Mouse (Mus musculus) megakaryocyte-erythroid progenitor cell, adult 5-6 weeks (primary cell): Measurements from ENCODE around the gene Elp4. TPM values are rescaled to one million over a fixed set of nuclear protein-coding genes. Genes with fewer than 3 reads are reported as not detected.

Source experiments
- ATAC-seq: replicated peaks from 2 replicates; pipeline ENCODE4 v1.8.0; 2016; ENCODE audit warnings: mild to moderate bottlenecking, inconsistent platforms; ENCODE audit not compliant: severe bottlenecking, poor library complexity, low FRiP score, low TSS enrichment
- total RNA-seq, 2 experiments: library from RNA; stranded (forward) in 1 of 2; stranded (reverse) in 1 of 2; fragments of 200-1000, 215-1000 nt in 1 of 2; fragments of >200 nt in 1 of 2; fragmentation: Nextera tagmentation in 1 of 2; gene quantifications; 2 replicates each; pipeline ENCODE4 v1.2.3; 2014 to 2017

Elp4 gene
- total RNA-seq, 2 experiments from 2014 or later, result 21.5 to 30.3 TPM

GRCm38 (mm10) chr2:105687317-105687991 is 216.9 kb downstream of the Elp4 start:
- ATAC-seq, result peak; percentile 64

DNA sequence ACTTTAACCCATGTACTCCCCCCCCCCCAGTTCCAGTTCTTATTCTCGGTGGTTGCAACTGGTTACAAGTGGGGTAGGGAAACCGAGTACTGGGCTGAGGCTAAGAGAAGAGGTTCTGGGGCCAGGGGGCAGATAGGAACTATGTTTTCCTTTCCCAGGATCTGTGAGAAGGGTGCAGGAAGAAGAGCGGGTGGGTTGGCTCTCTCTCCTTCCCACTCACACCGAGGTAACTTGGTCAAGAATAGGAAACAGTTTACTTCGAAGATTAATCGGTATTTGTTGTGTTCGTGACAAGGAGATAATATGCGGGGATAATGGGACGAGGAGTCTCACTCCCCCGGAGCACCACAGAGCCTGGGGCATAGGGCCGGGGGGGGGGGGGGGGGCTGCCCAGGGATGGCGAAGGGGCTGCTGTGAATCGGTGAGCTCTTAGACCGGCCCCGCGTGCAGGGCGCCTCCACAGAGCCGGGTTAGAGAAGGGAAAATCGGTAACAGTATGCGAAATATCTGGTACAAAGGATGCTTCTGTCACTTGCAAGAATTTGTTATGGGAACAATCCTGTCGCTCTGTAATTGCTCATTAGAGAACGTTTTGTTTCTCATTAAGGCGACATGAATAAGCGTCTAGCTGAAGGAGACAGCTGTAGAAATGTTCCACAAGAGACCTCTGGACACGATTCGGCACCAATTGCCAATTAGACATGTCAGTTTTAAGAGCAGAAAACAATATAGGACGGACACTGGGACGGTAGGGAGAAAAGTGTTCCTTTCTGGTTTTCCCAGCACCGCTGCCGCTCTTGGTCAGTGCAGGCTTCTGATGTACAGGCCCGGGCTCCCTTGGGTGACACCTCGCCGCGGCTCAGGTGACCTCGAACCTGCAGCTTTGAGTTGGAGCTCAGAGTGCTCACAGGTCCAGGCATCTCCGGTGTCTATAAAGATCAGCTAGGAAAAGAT is 217.7 kb downstream of the Elp4 start:
- no peak; the same call in 1 of the 2 replicates for ATAC-seq

DNA sequence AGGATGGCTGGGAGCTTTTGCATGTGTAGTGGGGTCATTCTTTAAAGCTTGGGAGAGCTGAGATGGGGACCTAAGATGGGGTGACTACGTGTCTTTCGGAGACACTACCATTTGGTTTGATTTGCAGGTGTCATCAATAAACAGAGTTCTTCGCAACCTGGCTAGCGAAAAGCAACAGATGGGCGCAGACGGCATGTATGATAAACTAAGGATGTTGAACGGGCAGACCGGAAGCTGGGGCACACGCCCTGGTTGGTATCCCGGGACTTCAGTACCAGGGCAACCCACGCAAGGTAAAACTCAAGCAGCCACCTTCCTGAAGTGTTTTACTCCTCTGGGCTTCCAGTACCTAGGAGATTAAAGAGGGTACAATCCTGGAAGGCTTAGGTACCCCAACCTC is 218.7 kb downstream of the Elp4 start:
- ATAC-seq, result no peak

DNA sequence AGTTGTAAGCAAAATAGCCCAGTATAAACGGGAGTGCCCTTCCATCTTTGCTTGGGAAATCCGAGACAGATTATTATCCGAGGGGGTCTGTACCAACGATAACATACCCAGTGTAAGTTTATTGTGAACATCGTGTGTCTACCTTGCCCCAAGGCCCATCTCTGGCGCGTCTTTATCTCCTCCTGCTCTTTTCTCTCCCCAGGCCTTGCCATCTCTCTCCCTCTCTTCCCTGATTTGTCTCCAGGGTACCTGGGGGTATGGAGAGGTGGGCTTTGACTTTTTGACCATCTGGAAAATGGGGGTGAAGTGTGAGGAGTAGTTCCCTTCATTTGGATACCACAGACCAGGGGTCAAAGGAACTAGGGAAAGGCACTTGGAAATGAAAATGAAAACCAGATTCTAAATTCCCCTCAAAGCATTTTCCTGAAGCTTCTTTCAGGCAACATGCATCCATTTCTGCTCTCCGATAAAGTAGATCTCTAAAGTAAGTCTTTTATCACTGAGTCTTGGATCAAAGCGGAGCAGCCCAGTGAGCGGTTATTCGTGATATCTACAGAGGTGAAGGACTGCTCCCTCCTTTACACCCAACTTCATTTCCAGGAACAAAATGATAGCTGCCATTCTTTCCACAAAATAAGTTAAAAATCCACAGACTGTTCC is 219.2 kb downstream of the Elp4 start:
- ATAC-seq, result no peak

GRCm38 (mm10) chr2:105683771-105684410 is 220.5 kb downstream of the Elp4 start:
- ATAC-seq, result no peak

- 0 out of 2 replicates have a peak, but pooled peaks have one; percentile 28 for ATAC-seq
Measured at GRCm38 (mm10) chr2:105682634-105683351, 221.6 kb downstream of the Elp4 start.

GRCm38 (mm10) chr2:105682011-105682501 is 222.3 kb downstream of the Elp4 start:
- peak; percentile 32 for ATAC-seq

DNA sequence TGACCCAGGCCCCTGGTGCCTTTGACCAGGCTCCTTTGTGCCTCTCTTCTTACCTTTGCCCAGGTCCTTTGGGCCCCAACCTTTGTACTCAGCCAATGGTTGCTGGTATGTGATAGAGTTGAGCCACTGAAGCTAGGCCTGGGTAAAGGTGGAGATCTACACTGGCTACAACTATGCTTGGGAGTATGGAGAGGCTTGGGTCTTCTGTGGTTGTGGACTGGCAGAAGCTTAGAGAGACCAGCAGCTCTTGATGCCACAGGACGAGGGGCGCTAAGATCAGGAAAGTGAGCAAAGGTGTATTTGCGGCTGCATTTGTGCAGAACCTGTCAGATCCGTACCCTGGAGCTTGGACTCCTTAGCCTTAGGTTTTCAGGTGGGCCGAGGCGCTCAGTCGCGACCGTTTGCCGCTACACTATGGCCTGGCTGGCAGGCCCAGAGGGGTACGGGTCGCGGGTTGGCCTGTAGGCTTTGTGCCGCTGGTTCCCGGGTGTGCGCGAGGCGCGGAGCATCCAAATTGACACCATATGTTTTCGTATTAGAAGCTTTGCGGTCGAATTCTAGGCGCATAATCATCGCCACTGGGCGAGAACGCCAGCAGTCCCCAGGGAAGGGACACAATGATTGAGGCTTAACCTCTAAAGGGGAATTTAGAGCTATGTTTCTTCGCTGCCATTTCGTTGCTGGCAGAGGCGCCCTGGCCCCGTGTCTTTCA is 223.2 kb downstream of the Elp4 start:
- no peak for ATAC-seq

DNA sequence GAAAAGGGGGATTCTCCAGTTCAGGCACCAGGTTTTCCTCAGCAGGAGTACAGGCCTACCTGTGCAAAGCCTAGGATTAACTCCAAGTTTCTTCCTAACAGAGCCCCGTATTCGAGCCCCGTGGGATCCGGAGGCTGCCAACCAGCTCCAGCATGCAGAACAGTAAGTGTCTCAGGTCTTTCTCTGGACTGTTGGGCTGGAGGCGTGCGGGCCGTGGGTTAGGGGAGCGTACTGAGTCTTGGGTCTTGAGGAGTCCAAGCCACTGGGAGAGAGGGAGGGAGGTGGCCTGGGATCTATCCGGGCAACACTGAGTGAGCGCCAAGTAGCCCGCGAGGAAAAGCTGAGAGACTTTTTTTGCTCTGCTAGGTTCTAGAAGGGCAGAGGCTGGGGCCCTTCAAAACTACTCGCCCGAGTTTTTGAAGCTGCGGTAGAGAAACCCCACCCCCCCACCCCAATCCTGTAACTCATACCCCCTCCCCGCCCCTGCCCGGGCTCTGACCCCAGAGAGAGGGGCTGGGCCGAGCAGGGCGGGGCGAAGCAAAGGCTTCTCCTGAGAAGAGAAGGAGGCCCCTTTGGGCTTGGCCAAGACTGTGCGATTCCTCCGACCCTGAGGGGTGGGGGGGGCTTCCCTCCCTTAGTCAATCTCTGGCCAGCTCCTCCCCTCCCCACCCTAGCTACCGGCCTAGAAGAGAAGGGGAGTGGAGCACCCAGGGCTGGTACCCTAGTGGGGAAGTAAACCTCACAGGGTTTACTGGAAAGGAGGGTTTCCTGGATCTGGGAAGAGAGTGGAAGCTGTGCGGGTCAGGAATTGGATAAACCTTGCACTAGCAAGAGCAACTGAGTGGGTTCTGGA is 224.0 kb downstream of the Elp4 start:
- no peak for ATAC-seq

- no peak for ATAC-seq
Measured at GRCm38 (mm10) chr2:105679331-105679730, 225.0 kb downstream of the Elp4 start.

DNA sequence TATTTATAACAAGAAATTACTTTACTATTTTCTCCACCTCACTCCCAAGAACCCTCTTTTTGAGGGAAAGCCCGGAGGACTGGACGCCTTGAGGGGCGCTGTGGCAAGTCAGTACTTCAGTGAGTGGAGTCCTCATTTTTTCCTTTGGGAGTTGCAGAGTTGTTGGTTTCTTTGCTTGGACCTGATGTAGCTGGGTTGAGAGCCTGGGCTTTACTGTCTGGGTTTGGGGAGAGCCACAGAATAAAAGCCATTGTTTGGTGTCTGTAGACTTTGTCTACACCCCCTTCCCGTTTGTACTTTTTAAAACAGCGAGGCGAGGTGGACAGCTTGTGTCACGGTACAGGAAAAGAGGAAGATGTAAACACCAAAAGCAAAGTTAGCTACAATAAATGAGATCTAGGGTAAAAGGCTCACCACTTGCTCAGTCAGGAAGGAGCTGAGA is 225.5 kb downstream of the Elp4 start:
- no peak for ATAC-seq

DNA sequence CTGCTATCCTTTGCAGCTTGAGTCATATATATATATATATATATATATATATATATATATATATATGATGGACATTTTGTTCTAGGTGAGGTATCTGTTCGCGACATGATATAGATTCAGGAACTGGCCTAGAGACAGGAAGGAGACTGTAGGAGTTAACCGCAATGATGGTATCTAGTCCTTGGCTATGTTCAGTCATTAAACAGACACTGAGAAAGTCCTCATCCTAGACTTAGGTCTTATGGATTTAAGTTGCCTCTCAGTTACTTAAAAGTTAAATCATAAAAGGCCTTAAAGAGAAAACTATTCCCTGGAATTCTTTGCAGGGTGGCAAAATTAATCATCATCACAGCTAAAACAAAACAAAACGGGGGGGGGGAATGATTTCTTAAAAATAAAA is 226.1 kb downstream of the Elp4 start:
- ATAC-seq, result no peak

DNA sequence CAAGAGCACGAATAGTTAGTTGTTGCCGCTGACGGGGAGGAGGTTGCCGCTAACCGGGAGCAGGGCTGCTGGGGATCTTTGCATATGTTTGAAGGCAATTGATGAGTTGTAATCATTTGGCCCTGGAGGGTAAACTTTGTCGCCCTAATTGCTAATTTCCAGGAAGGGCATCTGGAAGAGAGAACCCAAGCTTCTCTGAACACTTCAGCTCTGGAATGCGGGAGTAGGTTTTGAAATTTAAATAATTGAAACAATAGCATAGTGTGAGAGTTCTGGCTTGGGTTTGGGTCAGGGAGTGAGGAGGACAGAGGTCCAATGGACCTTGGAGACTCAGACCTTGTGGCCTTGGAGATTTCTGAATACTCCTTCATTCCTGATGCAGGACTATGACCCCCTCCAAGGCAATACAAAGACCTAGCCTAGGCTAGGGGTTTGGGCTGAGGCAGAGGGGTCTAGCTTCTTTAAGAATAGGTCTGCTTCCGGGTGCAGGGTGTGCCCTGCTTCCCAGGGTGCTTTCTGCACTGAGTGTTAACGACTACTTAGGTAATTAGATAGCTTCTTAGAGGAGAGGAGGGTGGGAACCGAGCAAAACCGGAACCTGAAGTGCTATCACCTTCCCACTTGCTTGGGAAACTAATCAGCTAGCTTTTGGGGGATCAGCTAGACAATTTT is 226.8 kb downstream of the Elp4 start:
- ATAC-seq, result no peak

DNA sequence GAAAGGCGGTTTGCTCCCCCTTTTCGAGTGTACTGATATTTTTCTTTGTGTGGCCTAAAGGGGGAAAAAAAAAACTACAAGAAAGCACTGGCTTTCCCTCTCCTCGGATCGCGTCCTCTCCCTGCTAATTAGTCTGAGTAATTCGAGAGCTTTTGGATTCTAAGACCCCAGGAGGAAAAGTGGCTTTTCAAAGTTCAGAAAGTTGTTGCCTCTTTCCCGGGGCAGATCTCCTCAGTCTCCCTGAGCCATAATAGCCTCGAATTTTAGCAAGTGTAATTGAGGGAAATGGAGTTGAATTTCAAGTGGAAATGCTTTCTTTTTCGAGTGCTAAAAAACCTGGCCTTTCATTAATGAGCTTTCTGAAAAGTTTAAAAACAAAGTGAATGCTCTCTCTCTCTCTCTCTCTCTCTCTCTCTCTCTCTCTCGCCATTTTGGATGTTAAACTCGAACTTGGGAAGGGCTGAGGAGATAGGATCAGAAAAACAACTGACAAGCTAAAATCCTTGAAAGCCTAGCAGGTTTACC is 227.4 kb downstream of the Elp4 start:
- no peak for ATAC-seq

- ATAC-seq, result no peak
Measured at GRCm38 (mm10) chr2:105676080-105676908, 228.1 kb downstream of the Elp4 start.

DNA sequence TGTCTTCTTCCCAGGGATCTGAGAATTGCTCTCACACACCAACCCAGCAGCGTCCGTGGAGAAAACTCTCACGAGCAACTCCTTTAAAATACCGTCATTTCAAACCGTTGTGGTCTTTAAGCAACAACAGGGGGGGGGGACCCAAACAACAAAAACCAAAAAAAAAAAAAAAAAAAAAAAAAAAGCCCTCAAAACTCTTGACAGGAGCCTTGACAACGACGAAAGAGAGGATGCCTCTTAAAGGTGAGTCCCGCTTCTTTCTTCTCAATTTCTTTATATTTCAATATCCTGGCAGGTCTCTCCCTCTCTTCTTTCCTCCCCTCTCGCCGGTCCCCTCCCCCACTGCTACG is 228.7 kb downstream of the Elp4 start:
- ATAC-seq, result no peak
